Mouse (Mus musculus) lung, postnatal 0 days (tissue): ENCODE data around the gene Acaca.
A peak's percentile ranks its signal among the peaks of the same experiment; 100 is the strongest.

Experiments
- CTCF ChIP-seq: IDR thresholded peaks from 2 replicates; pipeline ENCODE4 v1.5.1; 2016; ENCODE audit warnings: antibody characterized with exemption, mild to moderate bottlenecking
- EP300 ChIP-seq: IDR thresholded peaks from 2 replicates; pipeline ENCODE4 v1.6.1; 2016; ENCODE audit warnings: antibody characterized with exemption, mild to moderate bottlenecking, control low read depth

DNA sequence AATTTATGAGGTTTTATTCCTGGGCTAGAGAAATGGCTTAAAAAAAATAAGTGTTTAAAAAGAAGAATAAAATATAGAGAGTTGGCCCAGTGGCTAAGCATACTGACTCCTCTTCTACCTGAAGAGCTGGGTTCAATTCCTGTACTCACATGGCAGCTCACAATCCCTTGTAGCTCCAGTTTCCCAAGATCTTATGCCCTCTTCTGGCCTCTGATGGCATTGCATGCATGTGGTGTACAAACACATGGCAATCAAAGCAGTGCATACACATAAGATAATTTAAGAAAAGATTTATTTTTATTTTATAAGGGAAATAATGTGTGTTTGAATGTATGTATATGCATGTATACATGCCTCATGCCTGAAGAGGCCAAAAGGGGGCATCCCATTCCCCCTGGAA, 138.6 kb downstream of the Acaca start:
- TF ChIP-seq EP300 (no peak), CTCF (peak; percentile 51)
